Mouse (Mus musculus) midbrain, embryonic 16.5 days (tissue): ENCODE data around the gene AA986860. TPM values are rescaled to one million over a fixed set of nuclear protein-coding genes. Genes with fewer than 3 reads are reported as not detected.
A peak's percentile ranks its signal among the peaks of the same experiment; 100 is the strongest.

Experiments used
- ATAC-seq: fragments of 200-750 bp; cut with Nextera tagmentation; 2 replicates; pipeline ENCODE4 v1.8.0; 2017; ENCODE audit warnings: moderate TSS enrichment
- H3K27ac ChIP-seq: fragments of 300-500 bp; sonication (generic); 2 replicates; pipeline ENCODE4 v1.5.1; 2014; ENCODE audit warnings: mild to moderate bottlenecking, low read length, mixed read lengths
- H3K27me3 ChIP-seq: fragments of 300-500 bp; sonication (generic); 2 replicates; pipeline ENCODE4 v1.6.1; 2014; ENCODE audit warnings: low read depth, low read length, mixed read lengths; ENCODE audit not compliant: control insufficient read depth, insufficient read depth
- H3K36me3 ChIP-seq: fragments of 300-500 bp; sonication (generic); 2 replicates; pipeline ENCODE4 v1.6.1; 2014; ENCODE audit warnings: mild to moderate bottlenecking, low read length, moderate library complexity, mixed read lengths; ENCODE audit not compliant: control insufficient read depth, insufficient read depth
- H3K4me1 ChIP-seq: fragments of 300-500 bp; sonication (generic); 2 replicates; pipeline ENCODE4 v1.6.1; 2014; ENCODE audit warnings: mild to moderate bottlenecking, low read length, mixed read lengths; ENCODE audit not compliant: control insufficient read depth, insufficient read depth
- H3K4me2 ChIP-seq: fragments of 300-500 bp; sonication (generic); 2 replicates; pipeline ENCODE4 v1.6.1; 2014; ENCODE audit warnings: mild to moderate bottlenecking, low read length, mixed read lengths
- H3K4me3 ChIP-seq: fragments of 300-500 bp; sonication (generic); 2 replicates; pipeline ENCODE4 v1.5.1; 2014; ENCODE audit warnings: low read depth, mild to moderate bottlenecking, low read length, moderate library complexity, mixed read lengths
- H3K9ac ChIP-seq: fragments of 300-500 bp; sonication (generic); 2 replicates; pipeline ENCODE4 v1.6.1; 2014; ENCODE audit warnings: low read depth, low read length, mixed read lengths
- H3K9me3 ChIP-seq: fragments of 300-500 bp; sonication (generic); replicated peaks from 2 replicates; pipeline ENCODE4 v1.6.1; 2014; ENCODE audit warnings: mild to moderate bottlenecking, low read length, mixed read lengths; ENCODE audit not compliant: control insufficient read depth, poor library complexity, severe bottlenecking
- WGBS: fragments of 180-500 bp; shearing (Covaris S2); extraction: QIAGEN DNeasy Blood & Tissue Kit; methylation state at CpG from one replicate; pipeline ENCODE4 v1.1.7; 2014; 5-methylcytosine and 5-hydroxymethylcytosine counted together
- polyA plus RNA-seq: library from polyadenylated mRNA; unstranded; fragments of >200 nt; fragmentation: Nextera tagmentation; extraction: Ambion mirVana; gene quantifications from 2 replicates; pipeline ENCODE4 v1.2.1, GENCODE M21; 2015

Gene AA986860
- 0.09 and 0.38 TPM in 2 replicates for polyA plus RNA-seq

DNA sequence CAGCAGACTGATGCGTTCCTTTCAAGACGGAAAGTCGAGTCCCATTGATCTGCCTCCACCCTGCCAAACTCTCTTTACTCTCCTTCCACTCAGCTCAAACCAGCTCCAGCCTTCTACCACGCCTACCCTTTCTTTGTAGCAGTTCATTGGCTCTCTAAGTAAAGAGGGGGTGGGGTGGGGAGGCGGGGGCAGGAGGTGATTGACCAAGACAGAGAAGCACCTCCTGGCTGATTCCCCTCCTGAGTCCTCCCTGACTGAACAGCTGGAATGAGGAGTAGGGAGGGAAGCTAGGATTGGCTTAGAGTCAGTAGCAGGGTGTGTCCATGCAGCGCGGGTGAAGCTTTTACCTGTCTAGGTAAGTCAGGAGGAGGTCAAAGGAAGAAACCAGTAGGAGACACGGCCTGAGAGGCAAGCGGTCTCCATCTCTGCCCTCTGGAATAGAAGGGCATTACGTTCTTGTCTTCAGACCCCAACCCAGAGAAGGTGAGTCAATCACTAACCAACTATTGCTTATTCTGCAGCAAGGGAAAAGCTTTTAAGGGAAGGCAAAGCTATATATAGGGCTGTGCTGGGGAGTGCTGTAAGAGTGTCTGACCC lies at the start of gene AA986860:
Gene AA986860, plus strand, starts transcription at position 236 of the 597 bp plus-strand sequence.
- Histone ChIP-seq H3K27ac (no peak within 1 kb of the TSS), H3K9me3 (no peaks in the 10 kb centered on the region), H3K36me3 (no peaks in the 10 kb centered on the region), H3K4me3 (no peak within 1 kb of the TSS), H3K4me1 (no peaks in the 10 kb centered on the region; the same call in 1 of the 2 replicates), H3K9ac (no peak within 1 kb of the TSS), H3K4me2 (peak within 1 kb of the TSS; percentile 20; the same call in 1 of the 2 replicates), H3K27me3 (no peaks in the 10 kb centered on the region; the same call in 1 of the 2 replicates)
- whole genome bisulfite sequencing, result 9% methylated on average over 10 of the region's 10 CpGs
- ATAC-seq, result no peak

GRCm38 (mm10) chr1:130683905-130684304 lies 47.9 kb upstream of the AA986860 start:
- WGBS, result 26% methylated on average over 1 of the region's 1 CpGs
- Histone ChIP-seq H3K4me2 (no peak overlapping the region), H3K9ac (no peak overlapping the region), H3K4me1 (no peaks in the 10 kb centered on the region), H3K36me3 (0 out of 2 replicates have a peak, but pooled peaks cover 4% of the 10 kb centered on the region), H3K9me3 (no peaks in the 10 kb centered on the region), H3K27ac (no peak overlapping the region), H3K4me3 (no peak overlapping the region), H3K27me3 (no peaks in the 10 kb centered on the region)
- ATAC-seq, result no peak

DNA sequence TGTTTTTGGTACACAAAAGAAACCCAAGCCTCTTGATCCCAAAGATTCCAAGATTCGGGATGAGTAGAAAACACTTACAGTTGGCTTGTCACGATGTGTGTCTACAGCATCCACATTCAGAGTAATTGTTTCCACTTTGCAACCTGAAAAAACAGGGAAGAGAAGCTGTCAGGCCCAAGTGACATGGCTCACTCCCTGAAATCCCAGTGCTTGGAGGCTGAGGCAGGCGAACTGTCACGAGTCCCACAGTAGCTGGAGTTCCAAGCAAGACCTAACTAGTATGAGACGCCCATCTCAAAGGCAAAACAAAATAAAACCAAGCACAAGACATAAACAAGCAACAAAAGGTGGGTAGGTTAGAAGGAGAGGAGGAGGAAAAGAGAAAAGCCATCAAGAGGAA lies 33.2 kb upstream of the AA986860 start:
- H3K9me3 ChIP-seq, result no peaks in the 10 kb centered on the region
- peaks cover 34% of the 10 kb centered on the region for H3K36me3 ChIP-seq
- WGBS, result 95% methylated on average over 5 of the region's 5 CpGs
- no peak for ATAC-seq
- H3K4me2 ChIP-seq, result no peak overlapping the region
- H3K4me1 ChIP-seq, result no peaks in the 10 kb centered on the region
- no peak overlapping the region for H3K27ac ChIP-seq
- no peak overlapping the region for H3K9ac ChIP-seq
- H3K27me3 ChIP-seq, result no peaks in the 10 kb centered on the region
- H3K4me3 ChIP-seq, result no peak overlapping the region

- Histone ChIP-seq H3K27ac (no peak overlapping the region), H3K36me3 (peaks cover 34% of the 10 kb centered on the region), H3K4me3 (no peak overlapping the region), H3K9ac (no peak overlapping the region), H3K9me3 (no peaks in the 10 kb centered on the region), H3K27me3 (no peaks in the 10 kb centered on the region), H3K4me1 (no peaks in the 10 kb centered on the region), H3K4me2 (no peak overlapping the region)
- ATAC-seq, result no peak
- 88% methylated on average over 10 of the region's 10 CpGs for WGBS
Observed at GRCm38 (mm10) chr1:130699937-130700633, 31.7 kb upstream of the AA986860 start.

- H3K9ac ChIP-seq, result no peak overlapping the region
- ATAC-seq, result no peak
- H3K4me2 ChIP-seq, result no peak overlapping the region
- H3K4me1 ChIP-seq, result no peaks in the 10 kb centered on the region
- no peaks in the 10 kb centered on the region for H3K9me3 ChIP-seq
- H3K27ac ChIP-seq, result no peak overlapping the region
- no peaks in the 10 kb centered on the region for H3K27me3 ChIP-seq
- H3K36me3 ChIP-seq, result peaks cover 40% of the 10 kb centered on the region
- H3K4me3 ChIP-seq, result no peak overlapping the region
- 94% methylated on average over 11 of the region's 11 CpGs for WGBS
Observed at GRCm38 (mm10) chr1:130701976-130702375, 29.8 kb upstream of the AA986860 start.

DNA sequence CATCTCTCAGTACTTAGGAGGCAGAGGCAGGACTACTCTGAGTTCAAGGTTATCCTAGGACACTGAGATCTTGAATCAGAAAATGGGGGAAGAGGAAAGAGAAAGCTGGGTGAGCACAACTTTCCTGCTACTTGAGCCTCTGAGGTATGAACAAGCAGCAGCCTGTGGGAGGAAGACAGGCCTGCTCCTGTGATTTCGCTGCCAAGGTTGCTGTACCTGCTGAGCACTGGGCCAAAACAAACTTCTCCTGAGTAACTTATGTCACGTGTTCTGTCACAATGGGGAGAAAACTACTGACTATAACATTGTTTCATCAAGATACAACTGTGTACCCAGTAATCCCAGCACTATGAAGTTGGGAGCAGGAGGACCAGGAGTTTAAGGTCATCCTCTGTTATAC lies 28.2 kb upstream of the AA986860 start:
- Histone ChIP-seq H3K4me2 (no peak overlapping the region), H3K4me1 (no peaks in the 10 kb centered on the region), H3K36me3 (peaks cover 43% of the 10 kb centered on the region), H3K9me3 (no peaks in the 10 kb centered on the region), H3K27ac (no peak overlapping the region), H3K9ac (no peak overlapping the region), H3K4me3 (no peak overlapping the region), H3K27me3 (no peaks in the 10 kb centered on the region)
- ATAC-seq, result no peak
- WGBS, result 74% methylated on average over 2 of the region's 2 CpGs

DNA sequence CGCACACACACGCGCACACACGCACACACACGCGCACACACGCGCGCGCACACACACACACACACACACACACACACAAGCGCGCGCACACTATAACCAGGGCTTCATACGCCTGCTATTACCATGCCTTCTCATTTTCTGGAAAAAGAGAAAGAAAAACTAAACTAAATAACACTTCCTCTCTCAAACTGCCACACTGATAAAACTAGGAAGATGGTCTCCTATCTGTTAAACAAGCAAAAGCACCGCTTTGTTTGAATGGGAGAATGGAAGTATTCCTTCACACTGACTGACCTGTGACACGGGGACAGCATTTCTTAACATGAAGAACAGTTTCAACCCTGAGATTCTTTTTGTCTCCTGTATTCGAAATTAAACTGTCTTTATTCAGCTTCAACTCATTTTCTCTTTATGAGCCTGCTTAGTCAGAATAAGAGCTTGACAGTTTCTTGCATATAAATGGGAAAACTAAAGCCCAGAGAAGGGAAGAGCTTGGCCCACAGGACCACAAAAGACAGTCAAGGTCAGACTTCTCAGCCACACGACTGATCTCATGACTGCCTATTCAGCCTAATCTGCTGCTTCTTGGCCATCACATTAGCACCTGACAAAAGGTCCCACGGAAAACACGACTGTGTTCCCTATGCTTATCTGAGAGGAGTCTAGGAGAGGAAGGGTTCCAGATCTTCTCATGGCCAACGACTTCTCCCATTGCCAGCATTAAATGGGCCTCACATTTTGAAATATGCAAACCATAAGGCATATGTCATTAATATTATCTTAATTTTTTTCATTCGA lies 21.3 kb upstream of the AA986860 start:
- H3K36me3 ChIP-seq, result peaks cover 20% of the 10 kb centered on the region
- H3K27me3 ChIP-seq, result no peaks in the 10 kb centered on the region
- no peak overlapping the region for H3K9ac ChIP-seq
- H3K4me1 ChIP-seq, result peaks cover 10% of the 10 kb centered on the region
- no peak overlapping the region for H3K4me3 ChIP-seq
- no peaks in the 10 kb centered on the region for H3K9me3 ChIP-seq
- no peak overlapping the region for H3K27ac ChIP-seq
- no peak overlapping the region for H3K4me2 ChIP-seq
- ATAC-seq, result no peak
- 86% methylated on average over 22 of the region's 22 CpGs for WGBS

GRCm38 (mm10) chr1:130714046-130714445 lies 17.7 kb upstream of the AA986860 start:
- Histone ChIP-seq H3K4me1 (peaks cover 19% of the 10 kb centered on the region), H3K9ac (no peak overlapping the region), H3K27ac (no peak overlapping the region), H3K4me3 (no peak overlapping the region), H3K4me2 (no peak overlapping the region), H3K9me3 (no peaks in the 10 kb centered on the region), H3K27me3 (no peaks in the 10 kb centered on the region), H3K36me3 (peaks cover 3% of the 10 kb centered on the region; the same call in 1 of the 2 replicates)
- no peak for ATAC-seq
- WGBS, result 78% methylated on average over 4 of the region's 4 CpGs
